Mouse (Mus musculus): Measurements from ENCODE around the gene Cep41. TPM values are rescaled to one million over a fixed set of nuclear protein-coding genes. Genes with fewer than 3 reads are reported as not detected.

The Cep41 gene
- polyA plus RNA-seq (2015; fragmentation: Nextera tagmentation; extraction: Ambion mirVana), result 2.8 TPM in 2 replicates

DNA sequence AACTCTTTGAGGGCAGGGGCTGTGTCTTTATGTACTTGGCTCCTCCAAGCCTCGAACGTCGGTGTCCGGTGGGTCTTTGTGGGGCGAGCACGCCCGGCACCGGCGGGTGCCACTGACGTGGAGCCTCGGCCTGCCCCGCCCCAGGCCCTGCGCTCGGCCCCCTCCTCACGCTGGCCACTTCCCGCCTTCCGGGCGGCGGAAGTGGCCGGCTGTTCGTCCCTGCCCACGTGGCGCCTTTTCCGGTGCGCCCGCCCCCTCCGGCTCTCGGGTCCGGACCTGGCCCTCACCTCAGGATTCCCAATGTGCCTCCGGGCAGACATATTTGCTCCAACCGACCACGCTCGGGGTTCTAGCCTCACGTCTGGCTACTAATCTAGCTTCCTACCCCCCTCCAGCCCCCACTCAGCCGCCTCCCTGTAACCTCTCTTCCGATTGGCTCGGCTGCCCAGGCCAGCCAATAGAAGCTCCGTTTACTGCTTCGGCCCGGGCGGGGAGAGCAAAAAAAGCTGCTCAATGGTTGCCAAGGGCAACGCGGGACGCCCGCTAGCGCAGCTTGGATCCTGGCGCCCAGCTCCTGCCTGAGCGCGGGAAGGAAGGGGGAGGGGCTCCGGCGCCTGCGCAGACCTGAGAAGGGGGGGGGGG is at the start of gene Cep41:
TSS of gene Cep41 (minus strand) at position 400 of the 642 bp plus-strand sequence.
- H3K27ac ChIP-seq (ENCODE audit: low read depth), result peak within 1 kb of the TSS; percentile 85

DNA sequence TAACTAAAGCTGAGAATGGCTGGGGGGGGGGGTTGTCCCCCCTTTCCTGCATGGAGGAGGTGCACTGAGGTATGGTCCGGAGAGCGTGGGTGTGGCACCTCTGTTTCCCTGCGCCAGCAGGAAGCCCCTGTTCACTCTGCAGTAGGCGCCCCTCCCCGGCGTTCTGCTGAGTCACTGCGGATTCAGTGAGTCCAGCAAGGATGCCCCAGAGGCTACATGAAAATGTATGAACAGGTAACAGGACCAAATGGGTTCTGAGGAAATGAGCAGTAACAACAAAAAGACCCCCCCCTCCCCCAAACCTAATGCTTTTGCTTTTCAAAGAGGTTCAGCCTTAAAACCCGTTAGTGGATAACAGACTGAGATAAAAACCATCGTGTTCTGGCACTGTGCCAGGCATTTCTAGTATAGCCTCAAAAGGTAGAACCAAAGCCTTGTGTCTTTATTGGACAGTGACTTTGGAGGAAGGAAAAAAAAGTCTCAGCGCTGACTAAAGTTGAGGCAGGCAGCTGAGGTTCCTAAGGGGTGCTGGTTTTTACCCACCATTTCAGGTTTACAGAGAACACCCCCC is 45.7 kb upstream of the Cep41 start:
- 46% methylated on average over 10 of the region's 10 CpGs for WGBS (ENCODE audit: insufficient replicate concordance)
- Histone ChIP-seq H3K9me3 (ENCODE audit: low read length) (peaks cover 10% of the 10 kb centered on the region), H3K36me3 (replicated peaks; ENCODE audit: insufficient read depth, low read length) (peaks cover 7% of the 10 kb centered on the region; the same call in 1 of the 2 replicates), H3K27ac (ENCODE audit: low read depth) (no peak overlapping the region), H3K4me2 (ENCODE audit: low read depth, low read length) (no peak overlapping the region), H3K4me1 (ENCODE audit: insufficient read depth) (0 out of 2 replicates have a peak, but pooled peaks cover 3% of the 10 kb centered on the region), H3K4me3 (ENCODE audit: low read depth, low read length) (peak overlapping the region; percentile 41), H3K27me3 (ENCODE audit: insufficient read depth, low read length) (peaks cover 40% of the 10 kb centered on the region), H3K9ac (replicated peaks) (no peak overlapping the region)
- no peak for ATAC-seq
- no peak for DNase-seq
- TF ChIP-seq CTCF (IDR thresholded peaks at IDR 0.05; ENCODE audit: low read depth), result no peak
- no peak for TF ChIP-seq EP300 (IDR thresholded peaks at IDR 0.05; ENCODE audit: low read depth)

More for the DNA sequence above, at the start of gene Cep41:
- no peaks in the 10 kb centered on the region for H3K9me3 ChIP-seq (ENCODE audit: low read length)
- peak within 1 kb of the TSS; percentile 70 for H3K9ac ChIP-seq (replicated peaks)
- peak within 1 kb of the TSS; percentile 96 for H3K4me2 ChIP-seq (ENCODE audit: low read depth, low read length)
- ATAC-seq (peak; percentile 98), DNase-seq (peak; percentile 94)
- peak within 1 kb of the TSS; percentile 77 for H3K4me3 ChIP-seq (ENCODE audit: low read depth, low read length)
- TF ChIP-seq CTCF (IDR thresholded peaks at IDR 0.05; ENCODE audit: low read depth) (no peak), EP300 (IDR thresholded peaks at IDR 0.05; ENCODE audit: low read depth) (peak; percentile 63; the same call in 1 of the 2 replicates)
- peaks cover 9% of the 10 kb centered on the region for H3K4me1 ChIP-seq (ENCODE audit: insufficient read depth)
- no peaks in the 10 kb centered on the region for H3K27me3 ChIP-seq (ENCODE audit: insufficient read depth, low read length)
- no peaks in the 10 kb centered on the region for H3K36me3 ChIP-seq (replicated peaks; ENCODE audit: insufficient read depth, low read length)
- under 1% methylated on average over 49 of the region's 52 CpGs for WGBS (ENCODE audit: insufficient replicate concordance)

DNA sequence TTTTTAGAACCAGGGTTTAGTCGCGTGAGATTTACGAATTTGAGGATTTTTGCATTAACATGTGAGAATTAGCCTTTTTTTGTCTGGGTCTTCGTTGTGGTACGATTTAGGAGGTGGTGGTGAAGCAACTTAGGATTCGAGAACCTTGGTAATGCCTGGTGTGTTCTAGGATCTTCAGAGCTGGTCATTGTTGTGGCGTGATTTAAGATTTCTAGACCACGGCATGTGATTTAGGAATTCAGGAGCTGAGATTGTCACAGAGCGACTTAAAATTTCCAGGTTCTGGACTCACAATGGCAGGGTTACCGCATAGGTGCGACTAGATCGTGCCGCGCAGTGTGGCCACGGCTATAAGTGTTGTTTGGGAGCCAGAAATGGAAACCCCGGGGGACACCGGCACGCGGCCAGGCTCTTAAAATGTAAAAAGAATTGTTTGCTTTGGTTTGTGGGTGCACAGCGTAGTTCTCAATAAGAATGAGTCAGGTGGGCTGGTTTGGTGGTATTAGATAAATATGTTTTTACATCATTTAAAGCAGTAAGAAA is 45.0 kb upstream of the Cep41 start:
- no peaks in the 10 kb centered on the region for H3K36me3 ChIP-seq (replicated peaks; ENCODE audit: insufficient read depth, low read length)
- TF ChIP-seq CTCF (IDR thresholded peaks at IDR 0.05; ENCODE audit: low read depth) (no peak), EP300 (IDR thresholded peaks at IDR 0.05; ENCODE audit: low read depth) (no peak)
- H3K4me1 ChIP-seq (ENCODE audit: insufficient read depth), result 0 out of 2 replicates have a peak, but pooled peaks cover 3% of the 10 kb centered on the region
- no peak for ATAC-seq
- no peak overlapping the region for H3K9ac ChIP-seq (replicated peaks)
- H3K9me3 ChIP-seq (ENCODE audit: low read length), result peaks cover 10% of the 10 kb centered on the region
- no peak overlapping the region for H3K27ac ChIP-seq (ENCODE audit: low read depth)
- H3K27me3 ChIP-seq (ENCODE audit: insufficient read depth, low read length), result peaks cover 45% of the 10 kb centered on the region
- WGBS (ENCODE audit: insufficient replicate concordance), result 52% methylated on average over 20 of the region's 20 CpGs
- peak overlapping the region; percentile 59; the same call in 1 of the 2 replicates for H3K4me2 ChIP-seq (ENCODE audit: low read depth, low read length)
- DNase-seq, result no peak
- H3K4me3 ChIP-seq (ENCODE audit: low read depth, low read length), result peak overlapping the region; percentile 41

DNA sequence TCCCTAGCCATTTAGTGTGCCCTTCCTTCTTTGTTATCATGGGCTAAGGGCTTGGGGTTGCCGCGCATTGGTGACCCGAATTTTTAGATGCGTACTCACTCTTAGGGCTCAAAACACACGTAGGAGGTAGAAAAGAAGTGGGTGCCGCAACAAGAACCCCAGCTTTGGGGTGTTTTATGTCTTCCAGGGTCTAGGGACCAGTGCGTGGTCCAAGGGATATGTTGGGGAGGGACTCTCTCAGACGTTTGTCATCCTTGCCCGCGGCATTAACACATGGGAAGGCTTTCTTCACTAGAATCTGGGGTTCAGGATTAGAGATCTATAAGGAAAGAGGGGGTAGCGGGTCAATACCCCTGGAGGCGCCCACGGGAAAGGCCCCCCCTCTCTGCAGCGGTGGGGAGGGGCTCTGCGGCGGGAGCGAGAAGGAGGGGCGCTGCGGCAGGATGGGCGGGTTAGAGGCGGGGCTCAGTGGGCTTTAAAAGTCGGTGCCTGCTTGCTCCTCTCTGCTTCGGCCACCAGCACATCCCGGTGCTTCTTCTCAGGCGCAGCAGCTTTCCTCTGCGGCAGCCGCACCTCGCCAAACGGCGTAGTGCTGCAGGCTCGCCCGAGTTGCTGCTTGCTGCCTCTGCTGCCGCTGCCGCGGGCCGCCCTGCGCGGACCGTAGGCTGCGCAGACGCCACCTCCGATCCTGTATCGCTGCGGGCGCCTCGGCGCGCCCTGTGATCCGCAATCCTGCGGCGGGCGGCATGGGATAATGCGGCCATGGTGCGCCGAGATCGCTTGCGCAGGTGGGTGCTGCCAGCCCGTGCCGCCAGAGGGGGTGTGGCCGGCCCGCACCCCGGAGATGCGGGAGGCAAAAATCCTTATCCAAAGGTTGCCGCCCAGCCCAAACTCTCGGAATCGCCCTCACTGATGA is 44.3 kb upstream of the Cep41 start:
- H3K9ac ChIP-seq (replicated peaks), result peak overlapping the region; percentile 44; the same call in 1 of the 2 replicates
- H3K4me2 ChIP-seq (ENCODE audit: low read depth, low read length), result peak overlapping the region; percentile 59
- DNase-seq (peak; percentile 33), ATAC-seq (no peak)
- H3K36me3 ChIP-seq (replicated peaks; ENCODE audit: insufficient read depth, low read length), result no peaks in the 10 kb centered on the region
- 0 out of 2 replicates have a peak, but pooled peaks cover 3% of the 10 kb centered on the region for H3K4me1 ChIP-seq (ENCODE audit: insufficient read depth)
- no peak overlapping the region for H3K27ac ChIP-seq (ENCODE audit: low read depth)
- H3K4me3 ChIP-seq (ENCODE audit: low read depth, low read length), result peak overlapping the region; percentile 41
- H3K9me3 ChIP-seq (ENCODE audit: low read length), result peaks cover 10% of the 10 kb centered on the region
- H3K27me3 ChIP-seq (ENCODE audit: insufficient read depth, low read length), result peaks cover 51% of the 10 kb centered on the region
- TF ChIP-seq CTCF (IDR thresholded peaks at IDR 0.05; ENCODE audit: low read depth), result 0 out of 2 replicates have a peak, but pooled peaks have one; percentile 2
- TF ChIP-seq EP300 (IDR thresholded peaks at IDR 0.05; ENCODE audit: low read depth), result no peak
- WGBS (ENCODE audit: insufficient replicate concordance), result 51% methylated on average over 66 of the region's 66 CpGs

DNA sequence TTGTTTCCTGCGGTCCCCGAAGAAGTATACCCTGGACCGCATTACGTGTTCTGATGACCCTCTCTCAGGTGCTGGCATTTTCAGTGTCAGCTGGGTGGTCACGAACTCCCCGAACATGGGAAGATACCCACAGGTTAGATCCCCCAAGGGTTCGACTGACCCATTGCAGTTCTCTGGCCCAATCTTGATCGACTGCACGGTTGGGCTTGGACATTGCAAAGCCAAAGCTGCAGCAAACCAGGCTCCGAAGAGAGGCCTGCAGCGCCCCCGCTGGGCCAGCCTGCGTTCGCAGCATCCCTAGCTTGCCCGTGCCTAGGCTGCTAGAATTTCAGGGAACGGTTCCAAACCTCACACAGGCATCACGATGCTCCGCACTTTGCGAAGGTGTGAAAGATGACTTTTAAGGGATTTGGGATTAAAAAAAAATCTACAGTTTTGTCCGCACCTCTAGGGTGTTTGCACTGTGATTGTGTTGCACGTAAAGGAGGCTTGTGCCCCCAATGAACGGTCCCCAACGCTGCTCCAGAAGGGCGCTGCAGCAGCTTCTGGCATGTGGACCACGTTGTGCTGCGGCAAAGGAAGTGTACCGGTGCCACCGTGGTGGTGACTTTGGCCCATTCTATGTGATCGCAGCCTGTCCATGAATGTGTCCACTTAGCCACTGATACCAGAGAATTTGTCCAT is 43.5 kb upstream of the Cep41 start:
- Histone ChIP-seq H3K36me3 (replicated peaks; ENCODE audit: insufficient read depth, low read length) (no peaks in the 10 kb centered on the region), H3K4me3 (ENCODE audit: low read depth, low read length) (no peak overlapping the region), H3K9ac (replicated peaks) (no peak overlapping the region), H3K4me1 (ENCODE audit: insufficient read depth) (0 out of 2 replicates have a peak, but pooled peaks cover 3% of the 10 kb centered on the region), H3K4me2 (ENCODE audit: low read depth, low read length) (peak overlapping the region; percentile 59), H3K27ac (ENCODE audit: low read depth) (no peak overlapping the region), H3K27me3 (ENCODE audit: insufficient read depth, low read length) (peaks cover 55% of the 10 kb centered on the region), H3K9me3 (ENCODE audit: low read length) (peaks cover 10% of the 10 kb centered on the region)
- DNase-seq, result peak; percentile 70
- ATAC-seq, result peak; percentile 72; the same call in 1 of the 2 replicates
- TF ChIP-seq CTCF (IDR thresholded peaks at IDR 0.05; ENCODE audit: low read depth), result peak; percentile 61
- TF ChIP-seq EP300 (IDR thresholded peaks at IDR 0.05; ENCODE audit: low read depth), result no peak
- WGBS (ENCODE audit: insufficient replicate concordance), result 49% methylated on average over 29 of the region's 29 CpGs
